Mouse (Mus musculus): ENCODE results near the gene Eif1.

DNA sequence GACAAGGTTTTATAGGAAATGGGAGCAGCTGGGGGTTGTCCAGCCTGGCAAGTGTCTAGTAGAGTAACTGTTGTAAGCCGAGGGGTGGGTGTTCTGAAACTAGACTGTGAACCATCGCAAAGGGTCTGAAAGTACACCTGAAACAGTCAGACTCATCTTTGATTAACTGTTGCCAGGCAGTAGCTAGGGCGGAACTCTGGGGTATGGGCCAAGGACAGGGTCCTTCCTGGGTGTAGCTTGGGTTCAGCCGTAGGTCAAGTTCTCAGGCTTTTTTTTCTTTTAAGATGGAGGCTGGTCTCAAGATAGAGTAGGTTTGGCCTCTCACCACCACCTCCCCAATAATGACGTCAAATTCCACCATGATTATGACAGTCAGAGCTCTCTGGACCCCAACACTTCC is 11.8 kb upstream of the Eif1 start:
- TF ChIP-seq FLI1 (IDR thresholded peaks at IDR 0.05; ENCODE audit: low read length), result no peak
- no peak for TF ChIP-seq GATA1 (IDR thresholded peaks at IDR 0.05; ENCODE audit: borderline replicate concordance, low read length)
